Mouse (Mus musculus) liver, adult 2 months (tissue): Measurements from ENCODE around the gene Chn2. TPM values are rescaled to one million over a fixed set of nuclear protein-coding genes. Genes with fewer than 3 reads are reported as not detected.

Experiments
- DNase-seq: peaks from one replicate; pipeline ENCODE4 v3.0.0-alpha.2; 2011; ENCODE audit warnings: low read depth, low spot score; ENCODE audit errors: extremely low read depth
- H3K27ac ChIP-seq: fragments of 200-500 bp; replicated peaks from 2 replicates; pipeline ENCODE4 v1.5.1; 2012; ENCODE audit warnings: low read depth, mild to moderate bottlenecking, control low read depth, inconsistent platforms, low read length; ENCODE audit not compliant: insufficient read depth
- H3K27me3 ChIP-seq: fragments of 200-500 bp; 2 replicates; pipeline ENCODE4 v1.6.1; 2012; ENCODE audit warnings: mild to moderate bottlenecking, moderate library complexity, low read length, inconsistent platforms; ENCODE audit not compliant: control insufficient read depth, insufficient read depth
- H3K36me3 ChIP-seq: fragments of 200-500 bp; 2 replicates; pipeline ENCODE4 v1.6.1; 2012; ENCODE audit warnings: low read length, inconsistent platforms; ENCODE audit not compliant: control insufficient read depth, insufficient read depth
- H3K4me1 ChIP-seq: fragments of 200-500 bp; 2 replicates; pipeline ENCODE4 v1.6.1; 2011; ENCODE audit warnings: low read length; ENCODE audit not compliant: control insufficient read depth, insufficient read depth
- H3K4me3 ChIP-seq: fragments of 200-500 bp; 2 replicates; pipeline ENCODE4 v1.5.1; 2011; ENCODE audit warnings: low read depth, mild to moderate bottlenecking, control low read depth, low read length, moderate library complexity; ENCODE audit not compliant: insufficient read depth
- H3K79me2 ChIP-seq: fragments of 200-500 bp; 2 replicates; pipeline ENCODE4 v1.6.1; 2012; ENCODE audit warnings: inconsistent platforms, mild to moderate bottlenecking, low read length, moderate library complexity; ENCODE audit not compliant: control insufficient read depth, insufficient read depth
- H3K9ac ChIP-seq: fragments of 200-500 bp; 2 replicates; pipeline ENCODE4 v1.6.1; 2012; ENCODE audit warnings: low read depth, mild to moderate bottlenecking, control low read depth, inconsistent platforms, low read length
- CTCF ChIP-seq: fragments of 200-500 bp; IDR thresholded peaks from 2 replicates; pipeline ENCODE4 v1.5.1; 2011; ENCODE audit warnings: low read depth, low read length, control low read depth
- POLR2A ChIP-seq: fragments of 200-500 bp; IDR thresholded peaks from 2 replicates; pipeline ENCODE4 v1.6.1; 2011; ENCODE audit warnings: low read length, control low read depth; ENCODE audit not compliant: insufficient read depth; ENCODE audit errors: extremely low read depth
- WGBS: fragments of 180-500 bp; shearing (Covaris S2); methylation state at CpG from one replicate; pipeline ENCODE4 v1.1.7; 2018; 5-methylcytosine and 5-hydroxymethylcytosine counted together
- polyA plus RNA-seq: library from polyadenylated mRNA; depleted of rRNA; stranded (reverse); fragments of >200 nt; gene quantifications from 2 replicates; pipeline ENCODE4 v1.2.3, GENCODE M21; 2012
- total RNA-seq: library from RNA; depleted of rRNA; stranded (reverse); fragments of >200 nt; gene quantifications from 2 replicates; pipeline ENCODE4 v1.2.3, GENCODE M21; 2014

The Chn2 gene
- total and polyA plus RNA-seq, 2 experiments = 37.3 to 46.2 TPM

DNA sequence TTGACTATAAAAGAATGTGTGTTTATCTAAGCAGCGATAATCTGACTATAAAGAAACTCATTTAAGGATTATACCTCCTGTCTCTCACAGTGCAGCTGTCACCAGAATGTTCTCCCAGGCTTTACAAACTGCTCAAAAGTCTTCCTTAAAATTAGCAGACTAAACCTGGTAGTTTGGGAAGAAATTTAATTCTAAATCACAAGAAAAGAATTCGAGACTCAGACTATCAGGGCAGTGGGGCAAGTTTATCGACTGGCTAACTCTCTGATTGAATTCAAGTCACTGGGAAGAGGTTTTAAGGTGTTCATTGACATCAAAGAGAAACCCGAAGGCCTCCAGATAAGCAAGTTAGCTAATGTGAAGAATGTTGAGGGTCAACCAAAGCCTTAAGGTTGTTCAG lies 171.6 kb downstream of the Chn2 start:
- no peak overlapping the region for H3K9ac ChIP-seq
- H3K4me1 ChIP-seq = peaks cover 14% of the 10 kb centered on the region
- 88% methylated on average over 4 of the region's 4 CpGs for WGBS
- no peak for DNase-seq
- no peaks in the 10 kb centered on the region for H3K36me3 ChIP-seq
- no peak overlapping the region for H3K4me3 ChIP-seq
- H3K79me2 ChIP-seq = 0 out of 2 replicates have a peak, but pooled peaks cover 3% of the 10 kb centered on the region
- H3K27me3 ChIP-seq = no peaks in the 10 kb centered on the region
- TF ChIP-seq CTCF = no peak
- no peak overlapping the region for H3K27ac ChIP-seq

DNA sequence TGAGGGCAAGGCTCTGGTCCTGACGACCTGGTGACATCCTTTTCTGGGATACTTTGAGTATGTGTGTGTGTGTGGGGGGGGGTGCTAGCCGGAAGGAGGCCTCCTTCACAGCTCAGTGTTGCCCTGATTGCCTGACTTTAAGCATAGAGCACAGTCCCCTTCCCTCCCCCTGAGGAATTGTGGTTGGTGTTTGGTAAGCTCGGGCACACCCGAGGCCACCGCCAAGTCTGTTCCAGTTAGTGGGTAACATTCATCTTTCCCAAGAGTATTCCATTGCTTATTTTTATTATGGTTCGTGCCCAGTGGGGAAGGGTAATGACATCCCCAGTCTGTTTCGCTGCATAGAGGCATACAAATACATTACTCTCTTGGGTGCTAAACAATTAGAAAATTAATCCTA lies 172.6 kb downstream of the Chn2 start:
- Histone ChIP-seq H3K79me2 (0 out of 2 replicates have a peak, but pooled peaks cover 3% of the 10 kb centered on the region), H3K9ac (no peak overlapping the region), H3K4me3 (no peak overlapping the region), H3K27ac (no peak overlapping the region), H3K4me1 (peaks cover 14% of the 10 kb centered on the region), H3K36me3 (no peaks in the 10 kb centered on the region), H3K27me3 (no peaks in the 10 kb centered on the region)
- 86% methylated on average over 7 of the region's 7 CpGs for WGBS
- no peak for TF ChIP-seq CTCF
- no peak for TF ChIP-seq POLR2A
- no peak for DNase-seq

- no peaks in the 10 kb centered on the region for H3K27me3 ChIP-seq
- no peak overlapping the region for H3K27ac ChIP-seq
- no peak overlapping the region for H3K9ac ChIP-seq
- TF ChIP-seq CTCF = no peak
- TF ChIP-seq POLR2A = no peak
- peak; percentile 62 for DNase-seq
- no peak overlapping the region for H3K4me3 ChIP-seq
- peaks cover 2% of the 10 kb centered on the region; the same call in 1 of the 2 replicates for H3K36me3 ChIP-seq
- 34% methylated on average over 7 of the region's 7 CpGs for WGBS
- H3K79me2 ChIP-seq = 0 out of 2 replicates have a peak, but pooled peaks cover 1% of the 10 kb centered on the region
- peaks cover 14% of the 10 kb centered on the region for H3K4me1 ChIP-seq
These were observed 174.4 kb downstream of the Chn2 start for GRCm38 (mm10) chr6:54213743-54214142.

GRCm38 (mm10) chr6:54215636-54216035 lies 176.3 kb downstream of the Chn2 start:
- Histone ChIP-seq H3K4me3 (no peak overlapping the region), H3K27ac (no peak overlapping the region), H3K79me2 (no peaks in the 10 kb centered on the region), H3K27me3 (no peaks in the 10 kb centered on the region), H3K9ac (no peak overlapping the region), H3K36me3 (peaks cover 8% of the 10 kb centered on the region; the same call in 1 of the 2 replicates), H3K4me1 (peaks cover 14% of the 10 kb centered on the region)
- TF ChIP-seq CTCF (no peak), POLR2A (no peak)
- 30% methylated on average over 8 of the region's 8 CpGs for WGBS
- DNase-seq = peak; percentile 90

DNA sequence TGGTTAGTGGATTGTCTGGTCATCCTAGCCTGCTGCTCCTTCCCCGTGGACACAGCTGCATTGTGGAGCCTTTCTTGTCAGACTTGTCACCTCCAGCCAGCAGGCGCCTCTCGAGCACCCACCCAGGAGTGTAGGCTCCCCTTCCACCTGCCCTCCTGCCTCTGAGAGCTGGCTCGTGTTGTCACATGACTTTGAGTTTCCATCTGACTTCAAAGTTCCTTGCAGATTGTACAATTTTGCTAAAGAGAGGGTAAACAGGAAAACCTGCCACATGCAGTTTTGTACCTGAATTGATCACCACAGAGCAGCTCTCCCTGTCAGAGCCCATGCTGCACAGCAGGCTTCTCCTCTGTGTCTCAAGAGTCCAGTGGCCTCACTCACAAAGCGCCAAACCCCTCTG lies 177.2 kb downstream of the Chn2 start:
- no peak overlapping the region for H3K4me3 ChIP-seq
- no peaks in the 10 kb centered on the region for H3K79me2 ChIP-seq
- H3K27ac ChIP-seq = no peak overlapping the region
- no peaks in the 10 kb centered on the region for H3K27me3 ChIP-seq
- TF ChIP-seq CTCF (no peak), POLR2A (no peak)
- H3K9ac ChIP-seq = no peak overlapping the region
- WGBS = 86% methylated on average over 5 of the region's 5 CpGs
- H3K36me3 ChIP-seq = peaks cover 8% of the 10 kb centered on the region; the same call in 1 of the 2 replicates
- peaks cover 14% of the 10 kb centered on the region for H3K4me1 ChIP-seq
- no peak for DNase-seq

DNA sequence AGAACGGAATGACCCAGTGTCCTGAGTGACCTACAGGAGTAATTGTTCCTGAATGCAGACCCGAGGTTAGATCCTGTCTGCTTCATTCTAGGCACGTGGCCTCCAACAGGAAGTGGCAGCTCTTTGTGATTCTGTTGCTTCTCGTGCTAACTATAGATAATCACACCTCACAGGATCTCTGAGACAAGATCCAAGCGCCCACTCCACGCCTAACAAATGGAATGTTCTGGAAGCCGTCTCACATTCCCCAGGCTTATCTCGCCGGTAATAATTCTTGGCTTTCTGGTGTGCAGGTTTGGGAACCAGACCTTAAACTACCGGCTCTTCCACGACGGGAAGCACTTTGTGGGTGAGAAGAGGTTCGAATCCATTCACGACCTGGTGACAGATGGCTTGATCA lies 180.8 kb downstream of the Chn2 start:
- WGBS = 86% methylated on average over 14 of the region's 14 CpGs

More for the DNA sequence above, 180.8 kb downstream of the Chn2 start:
- no peaks in the 10 kb centered on the region for H3K79me2 ChIP-seq
- no peak overlapping the region for H3K4me3 ChIP-seq
- TF ChIP-seq POLR2A (no peak), CTCF (no peak)
- H3K27me3 ChIP-seq = no peaks in the 10 kb centered on the region
- H3K36me3 ChIP-seq = peaks cover 8% of the 10 kb centered on the region; the same call in 1 of the 2 replicates
- no peak overlapping the region for H3K27ac ChIP-seq
- H3K4me1 ChIP-seq = peaks cover 2% of the 10 kb centered on the region; the same call in 1 of the 2 replicates
- no peak for DNase-seq
- no peak overlapping the region for H3K9ac ChIP-seq
